Mouse (Mus musculus) C2C12 (cell line): Measurements from ENCODE around the gene BC017158. TPM values are rescaled to one million over a fixed set of nuclear protein-coding genes. Genes with fewer than 3 reads are reported as not detected.
A peak's percentile ranks its signal among the peaks of the same experiment; 100 is the strongest.

Experiments used
- H3K27me3 ChIP-seq: one replicate; pipeline ENCODE4 v1.6.1; 2011; ENCODE audit not compliant: control insufficient read depth, insufficient read depth, insufficient read length
- H3K36me3 ChIP-seq: one replicate; pipeline ENCODE4 v1.6.1; 2011; ENCODE audit not compliant: control insufficient read depth, insufficient read depth
- H3K4me3 ChIP-seq: one replicate; pipeline ENCODE4 v1.5.1; 2011; ENCODE audit warnings: mild to moderate bottlenecking, control low read depth; ENCODE audit not compliant: poor library complexity, insufficient read depth, severe bottlenecking
- H3K79me2 ChIP-seq: one replicate; pipeline ENCODE4 v1.6.1; 2011; ENCODE audit not compliant: control insufficient read depth, insufficient read depth
- H3K79me3 ChIP-seq: one replicate; pipeline ENCODE4 v1.6.1; 2011; ENCODE audit warnings: low read depth, control low read depth
- H3ac ChIP-seq: one replicate; pipeline ENCODE3; 2011; ENCODE audit warnings: low read depth; ENCODE audit not compliant: control insufficient read depth, insufficient read length
- CEBPB ChIP-seq: IDR thresholded peaks from one replicate; pipeline ENCODE4 v1.6.1; 2011; ENCODE audit warnings: low read depth, mild to moderate bottlenecking, control low read depth, moderate library complexity
- CTCF ChIP-seq: IDR thresholded peaks from one replicate; pipeline ENCODE4 v1.5.1; 2011; ENCODE audit not compliant: control insufficient read depth, insufficient read depth, insufficient read length
- FOSL1 ChIP-seq: IDR thresholded peaks from one replicate; pipeline ENCODE4 v1.8.0; 2011; ENCODE audit warnings: mild to moderate bottlenecking, low read length; ENCODE audit not compliant: poor library complexity, insufficient read depth, severe bottlenecking
- MAX ChIP-seq: IDR thresholded peaks from one replicate; pipeline ENCODE4 v1.6.1; 2011; ENCODE audit warnings: mild to moderate bottlenecking, control low read depth
- MYOD1 ChIP-seq: IDR thresholded peaks from one replicate; pipeline ENCODE4 v1.6.1; 2011; ENCODE audit warnings: low read depth; ENCODE audit not compliant: control insufficient read depth, insufficient read length
- MYOG ChIP-seq: IDR thresholded peaks from one replicate; pipeline ENCODE4 v1.6.1; 2011; ENCODE audit not compliant: control insufficient read depth, insufficient read length; ENCODE audit errors: extremely low read depth
- USF1 ChIP-seq: IDR thresholded peaks from one replicate; pipeline ENCODE4 v1.6.1; 2011; ENCODE audit warnings: low read depth, mild to moderate bottlenecking, control low read depth, moderate library complexity
- polyA plus RNA-seq: library from polyadenylated mRNA; unstranded; fragments of >200 nt; fragmentation: generic; extraction: Trizol; gene quantifications from one replicate; pipeline ENCODE4 v1.2.1, GENCODE M21; 2012; ENCODE audit warnings: missing spikeins

Gene BC017158
- polyA plus RNA-seq, 1 experiment = 13.3 TPM

DNA sequence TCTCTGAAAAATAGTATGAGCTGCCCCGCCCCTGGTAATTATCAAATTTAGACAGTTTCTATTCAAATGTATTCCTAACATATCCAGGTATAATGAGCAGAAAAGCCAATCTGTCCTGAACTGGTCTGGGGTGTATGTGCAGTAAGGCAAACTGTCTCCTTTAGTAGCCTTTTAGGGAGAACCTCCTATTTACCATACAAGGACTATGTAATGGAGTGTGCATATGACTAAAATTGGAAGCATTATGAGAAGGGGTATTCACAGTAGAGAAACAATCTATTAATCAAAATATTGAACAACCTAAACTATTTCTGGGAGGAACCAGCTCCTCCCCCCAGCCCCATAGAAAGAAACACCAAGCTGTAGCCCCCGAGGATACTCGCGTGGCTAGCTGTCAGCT is 18.2 kb downstream of the BC017158 start:
- Histone ChIP-seq H3ac (no peak overlapping the region), H3K4me3 (no peak overlapping the region), H3K79me3 (no peaks in the 10 kb centered on the region), H3K79me2 (no peaks in the 10 kb centered on the region), H3K36me3 (no peaks in the 10 kb centered on the region), H3K27me3 (no peaks in the 10 kb centered on the region)
- TF ChIP-seq USF1 (no peak), MYOG (no peak), MYOD1 (no peak), FOSL1 (no peak), CTCF (no peak), MAX (no peak), CEBPB (no peak)

DNA sequence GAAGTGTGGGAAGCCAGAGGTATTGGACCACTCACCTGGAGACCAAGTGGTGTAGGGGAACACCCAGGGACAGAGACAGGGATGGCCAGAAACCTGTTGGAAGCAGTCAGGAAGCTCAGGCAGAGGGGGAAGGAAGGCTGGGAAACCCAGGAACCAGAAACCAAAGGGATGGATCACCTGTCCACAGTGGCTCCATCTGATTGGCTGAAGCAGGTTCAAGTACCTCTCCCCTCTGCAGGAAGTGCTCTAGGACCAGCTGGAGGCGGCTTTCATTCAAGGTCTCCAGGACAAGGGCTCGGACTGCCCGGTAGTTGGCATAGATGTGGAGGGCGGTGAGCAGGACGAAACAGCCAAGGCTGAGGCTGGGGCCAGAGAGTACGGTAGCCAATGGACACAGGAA is 21.9 kb downstream of the BC017158 start:
- Histone ChIP-seq H3K79me3 (no peaks in the 10 kb centered on the region), H3ac (no peak overlapping the region), H3K4me3 (no peak overlapping the region), H3K36me3 (peaks cover 8% of the 10 kb centered on the region), H3K79me2 (no peaks in the 10 kb centered on the region), H3K27me3 (no peaks in the 10 kb centered on the region)
- no peak for TF ChIP-seq CEBPB
- TF ChIP-seq MAX = no peak

DNA sequence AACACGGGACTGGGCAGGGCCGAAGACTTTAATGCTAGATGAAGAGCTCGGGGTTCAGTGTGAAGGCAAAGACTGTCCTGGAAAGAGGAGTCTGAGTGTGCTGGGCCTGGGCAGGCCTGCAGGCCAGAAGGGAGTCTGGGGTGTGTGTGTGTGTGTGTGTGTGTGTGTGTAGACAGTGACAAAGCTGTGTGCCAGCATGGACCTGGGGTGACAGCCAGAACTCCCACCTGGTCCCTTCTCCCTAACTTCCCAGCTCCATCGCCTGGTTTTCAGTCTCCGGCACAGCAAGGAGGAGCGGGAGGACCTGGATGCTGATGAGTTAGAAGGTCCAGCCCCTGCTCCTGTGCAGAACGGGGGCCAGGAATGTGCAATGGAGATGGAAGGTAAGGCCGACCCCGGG is 26.5 kb downstream of the BC017158 start:
- no peak overlapping the region for H3ac ChIP-seq
- peaks cover 8% of the 10 kb centered on the region for H3K36me3 ChIP-seq
- H3K4me3 ChIP-seq = no peak overlapping the region
- H3K27me3 ChIP-seq = no peaks in the 10 kb centered on the region
- H3K79me3 ChIP-seq = no peaks in the 10 kb centered on the region
- no peaks in the 10 kb centered on the region for H3K79me2 ChIP-seq
- TF ChIP-seq MAX (no peak), CTCF (no peak), USF1 (no peak), MYOG (no peak)

DNA sequence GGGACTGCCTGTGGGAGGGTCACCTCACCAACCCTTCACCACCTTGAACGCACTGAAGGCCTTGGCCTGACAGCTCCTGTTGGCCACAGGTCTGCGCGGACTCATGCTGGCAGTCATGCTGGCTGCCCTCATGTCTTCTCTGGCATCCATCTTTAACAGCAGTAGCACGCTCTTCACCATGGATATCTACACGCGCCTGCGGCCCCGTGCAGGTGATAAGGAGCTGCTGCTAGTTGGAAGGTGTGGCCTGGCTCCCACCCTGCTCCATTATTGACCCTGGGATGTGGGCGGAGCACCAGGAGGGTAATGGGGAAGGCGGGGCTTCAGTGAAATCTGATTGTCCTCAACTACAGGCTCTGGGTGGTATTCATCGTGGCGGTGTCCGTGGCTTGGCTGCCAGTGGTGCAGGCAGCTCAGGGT is 27.5 kb downstream of the BC017158 start:
- no peaks in the 10 kb centered on the region for H3K79me3 ChIP-seq
- H3K36me3 ChIP-seq = peaks cover 8% of the 10 kb centered on the region
- no peaks in the 10 kb centered on the region for H3K27me3 ChIP-seq
- no peaks in the 10 kb centered on the region for H3K79me2 ChIP-seq
- no peak overlapping the region for H3K4me3 ChIP-seq
- no peak overlapping the region for H3ac ChIP-seq
- no peak for TF ChIP-seq MYOD1
- TF ChIP-seq CEBPB = no peak
- no peak for TF ChIP-seq USF1
- no peak for TF ChIP-seq MYOG
- no peak for TF ChIP-seq MAX

DNA sequence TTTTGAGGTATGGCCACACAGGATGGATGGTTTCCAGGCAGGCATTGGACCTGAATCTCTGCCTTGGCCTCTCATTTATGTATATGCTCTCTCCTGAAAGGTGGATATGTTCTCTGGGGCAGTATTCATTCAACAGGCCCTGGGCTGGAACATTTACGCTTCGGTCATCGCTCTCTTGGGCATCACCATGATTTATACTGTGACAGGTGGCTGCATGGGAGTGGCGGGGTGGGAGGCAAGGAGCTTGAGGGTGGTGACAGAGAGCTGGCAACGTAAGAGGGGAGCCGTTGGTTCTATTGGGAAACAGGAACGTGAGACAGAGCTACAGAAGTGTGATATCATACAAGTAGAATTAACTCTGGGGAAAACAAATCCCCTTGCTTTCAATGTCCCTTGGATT is 30.2 kb downstream of the BC017158 start:
- Histone ChIP-seq H3K36me3 (peaks cover 8% of the 10 kb centered on the region), H3K4me3 (no peak overlapping the region), H3K79me2 (no peaks in the 10 kb centered on the region), H3K79me3 (no peaks in the 10 kb centered on the region), H3K27me3 (peaks cover 4% of the 10 kb centered on the region), H3ac (no peak overlapping the region)
- TF ChIP-seq CEBPB (no peak), USF1 (no peak), MYOD1 (peak; percentile 77), CTCF (no peak), FOSL1 (no peak), MYOG (no peak)

DNA sequence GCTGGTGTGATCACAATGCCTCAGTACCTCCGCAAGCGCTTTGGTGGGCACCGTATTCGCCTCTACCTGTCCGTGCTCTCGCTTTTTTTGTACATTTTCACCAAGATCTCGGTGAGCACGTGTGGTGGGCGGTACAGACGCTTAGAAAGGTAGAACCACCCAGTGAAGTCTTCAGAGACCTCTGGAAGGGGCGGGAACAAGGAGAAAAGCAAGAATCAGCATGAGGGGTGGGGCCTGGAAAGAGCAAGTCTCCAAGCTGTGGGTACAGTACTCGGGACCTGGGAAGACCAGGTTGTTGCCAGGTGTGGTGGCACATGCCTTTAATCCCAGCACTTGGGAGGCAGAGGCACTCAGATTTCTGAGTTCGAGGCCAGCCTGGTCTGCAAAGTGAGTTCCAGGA is 30.6 kb downstream of the BC017158 start:
- Histone ChIP-seq H3K27me3 (peaks cover 4% of the 10 kb centered on the region), H3ac (no peak overlapping the region), H3K36me3 (peaks cover 8% of the 10 kb centered on the region), H3K79me2 (no peaks in the 10 kb centered on the region), H3K79me3 (no peaks in the 10 kb centered on the region), H3K4me3 (no peak overlapping the region)
- TF ChIP-seq MYOG = no peak
- no peak for TF ChIP-seq MAX

DNA sequence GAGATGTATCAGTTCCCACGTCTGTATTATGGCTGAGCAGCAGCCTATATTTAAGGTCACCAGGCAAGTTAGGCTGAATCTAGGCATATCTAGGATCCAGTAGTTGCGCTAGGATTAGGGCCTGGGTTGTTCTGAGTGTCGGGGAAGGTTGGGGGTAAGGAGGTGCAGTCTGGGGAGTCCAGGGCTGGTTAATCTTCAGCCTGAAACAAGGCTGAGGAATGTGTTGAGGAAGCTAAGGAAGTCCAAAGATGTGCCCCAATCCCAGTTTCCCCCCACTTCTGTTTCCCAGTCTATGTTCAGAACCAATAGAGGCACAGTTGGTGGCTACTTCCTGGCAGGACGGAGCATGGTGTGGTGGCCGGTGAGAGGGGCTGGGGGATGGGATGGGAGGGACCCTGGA is 31.9 kb downstream of the BC017158 start:
- no peak overlapping the region for H3ac ChIP-seq
- no peaks in the 10 kb centered on the region for H3K79me2 ChIP-seq
- H3K27me3 ChIP-seq = peaks cover 4% of the 10 kb centered on the region
- H3K36me3 ChIP-seq = no peaks in the 10 kb centered on the region
- H3K79me3 ChIP-seq = no peaks in the 10 kb centered on the region
- no peak overlapping the region for H3K4me3 ChIP-seq
- no peak for TF ChIP-seq USF1
- no peak for TF ChIP-seq CEBPB
- no peak for TF ChIP-seq MYOG
- no peak for TF ChIP-seq MYOD1
- no peak for TF ChIP-seq FOSL1
- TF ChIP-seq MAX = no peak
- no peak for TF ChIP-seq CTCF
